Mouse (Mus musculus): Measurements from ENCODE around the gene Magi3. TPM values are rescaled to one million over a fixed set of nuclear protein-coding genes. Genes with fewer than 3 reads are reported as not detected.

Magi3 gene
- 19.1 TPM for polyA plus RNA-seq (2014; fragmentation: Illumina TruSeq; extraction: RNeasy Lipid Tissue Mini Kit (QIAGEN cat#74804); ENCODE audit: low read depth, low replicate concordance)

GRCm38 (mm10) chr3:104220295-104220965 is at the start of gene Magi3:
Gene Magi3 (minus strand): TSS chr3:104220374.

GRCm38 (mm10) chr3:103967861-103968691 is 252.1 kb downstream of the Magi3 start, which contains the start of gene Phtf1:
Gene Phtf1 (plus strand): TSS chr3:103968110.

